Mouse (Mus musculus): ENCODE measurements around the gene 6030468B19Rik. TPM values are rescaled to one million over a fixed set of nuclear protein-coding genes. Genes with fewer than 3 reads are reported as not detected.

6030468B19Rik gene
- polyA plus RNA-seq, 1 experiment from 2014 or later, result 1.2 TPM

GRCm38 (mm10) chr11:117844997-117845396, 47.5 kb downstream of the 6030468B19Rik start:
- H3K9me3 ChIP-seq, result no peaks in the 10 kb centered on the region
- H3K27ac ChIP-seq, result 0 out of 2 replicates have a peak overlapping the region, but pooled peaks have one; percentile 6
- H3K36me3 ChIP-seq, result no peaks in the 10 kb centered on the region
- H3K4me3 ChIP-seq, result no peak overlapping the region
- H3K4me1 ChIP-seq (replicated peaks), result peaks cover 27% of the 10 kb centered on the region
- no peak for DNase-seq (ENCODE audit: low spot score)
- WGBS, result 80% methylated on average over 2 of the region's 2 CpGs
- H3K27me3 ChIP-seq (ENCODE audit: insufficient read depth, poor library complexity, severe bottlenecking), result no peaks in the 10 kb centered on the region

DNA sequence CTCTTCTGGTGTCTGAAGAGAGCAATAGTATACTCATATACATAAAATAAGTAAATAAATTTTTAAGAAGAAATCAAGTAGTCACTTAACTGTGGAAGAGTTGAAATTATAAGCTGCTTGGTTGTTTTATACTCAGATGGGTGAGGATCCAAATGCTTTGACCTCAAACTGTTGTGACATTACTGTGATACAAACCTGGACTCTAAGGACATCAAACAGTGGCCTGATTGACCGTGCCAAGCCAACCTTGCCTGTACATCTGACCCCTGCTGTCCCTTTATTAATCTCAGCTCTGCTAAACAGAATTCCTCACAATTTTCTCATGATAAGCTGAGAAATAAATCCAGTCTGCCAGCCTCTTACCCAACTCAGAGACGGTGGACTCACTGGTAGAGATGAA, 48.2 kb downstream of the 6030468B19Rik start:
- no peaks in the 10 kb centered on the region for H3K9me3 ChIP-seq
- no peak overlapping the region for H3K27ac ChIP-seq
- H3K36me3 ChIP-seq, result no peaks in the 10 kb centered on the region
- H3K4me3 ChIP-seq, result no peak overlapping the region
- H3K27me3 ChIP-seq (ENCODE audit: insufficient read depth, poor library complexity, severe bottlenecking), result no peaks in the 10 kb centered on the region
- H3K4me1 ChIP-seq (replicated peaks), result peaks cover 33% of the 10 kb centered on the region
- DNase-seq (ENCODE audit: low spot score), result no peak
- 88% methylated on average over 2 of the region's 2 CpGs for WGBS

- H3K27ac ChIP-seq, result no peak overlapping the region
- no peak overlapping the region for H3K4me3 ChIP-seq
- H3K36me3 ChIP-seq, result peaks cover 9% of the 10 kb centered on the region
- no peaks in the 10 kb centered on the region for H3K27me3 ChIP-seq (ENCODE audit: insufficient read depth, poor library complexity, severe bottlenecking)
- H3K9me3 ChIP-seq, result no peaks in the 10 kb centered on the region
- 59% methylated on average over 5 of the region's 5 CpGs for WGBS
- H3K4me1 ChIP-seq (replicated peaks), result peaks cover 37% of the 10 kb centered on the region
- DNase-seq (ENCODE audit: low spot score), result no peak
Observed at GRCm38 (mm10) chr11:117846640-117847039, 49.2 kb downstream of the 6030468B19Rik start.

GRCm38 (mm10) chr11:117847593-117848215, 50.2 kb downstream of the 6030468B19Rik start:
- Histone ChIP-seq H3K4me1 (replicated peaks) (peaks cover 37% of the 10 kb centered on the region), H3K27me3 (ENCODE audit: insufficient read depth, poor library complexity, severe bottlenecking) (no peaks in the 10 kb centered on the region), H3K36me3 (peaks cover 19% of the 10 kb centered on the region), H3K4me3 (peak overlapping the region; percentile 86), H3K9me3 (no peaks in the 10 kb centered on the region), H3K27ac (peak overlapping the region; percentile 95)
- DNase-seq (ENCODE audit: low spot score), result no peak
- WGBS, result 86% methylated on average over 7 of the region's 7 CpGs

GRCm38 (mm10) chr11:117848271-117848984, 51.0 kb downstream of the 6030468B19Rik start:
- DNase-seq (ENCODE audit: low spot score), result no peak
- Histone ChIP-seq H3K27me3 (ENCODE audit: insufficient read depth, poor library complexity, severe bottlenecking) (no peaks in the 10 kb centered on the region), H3K4me1 (replicated peaks) (peaks cover 37% of the 10 kb centered on the region), H3K4me3 (peak overlapping the region; percentile 86), H3K36me3 (peaks cover 27% of the 10 kb centered on the region), H3K27ac (peak overlapping the region; percentile 95), H3K9me3 (no peaks in the 10 kb centered on the region)
- WGBS, result 10% methylated on average over 19 of the region's 19 CpGs

- Histone ChIP-seq H3K4me1 (replicated peaks) (peaks cover 37% of the 10 kb centered on the region), H3K9me3 (no peaks in the 10 kb centered on the region), H3K4me3 (peak within 1 kb of the TSS; percentile 86), H3K27ac (peak within 1 kb of the TSS; percentile 95), H3K27me3 (ENCODE audit: insufficient read depth, poor library complexity, severe bottlenecking) (no peaks in the 10 kb centered on the region), H3K36me3 (peaks cover 34% of the 10 kb centered on the region)
- peak; percentile 96 for DNase-seq (ENCODE audit: low spot score)
- WGBS, result under 1% methylated on average over 51 of the region's 51 CpGs
Observed at GRCm38 (mm10) chr11:117848985-117849671, 51.7 kb downstream of the 6030468B19Rik start, which contains the start of gene Birc5. Gene Birc5 (plus strand): TSS chr11:117849251.

GRCm38 (mm10) chr11:117852875-117853274, 55.4 kb downstream of the 6030468B19Rik start:
- no peak for DNase-seq (ENCODE audit: low spot score)
- peaks cover 30% of the 10 kb centered on the region for H3K4me1 ChIP-seq (replicated peaks)
- peaks cover 7% of the 10 kb centered on the region; the same call in 1 of the 2 replicates for H3K9me3 ChIP-seq
- H3K4me3 ChIP-seq, result no peak overlapping the region
- H3K36me3 ChIP-seq, result peaks cover 69% of the 10 kb centered on the region
- no peaks in the 10 kb centered on the region for H3K27me3 ChIP-seq (ENCODE audit: insufficient read depth, poor library complexity, severe bottlenecking)
- H3K27ac ChIP-seq, result no peak overlapping the region
- WGBS, result 92% methylated on average over 3 of the region's 3 CpGs

- peaks cover 74% of the 10 kb centered on the region for H3K36me3 ChIP-seq
- WGBS, result 91% methylated on average over 9 of the region's 9 CpGs
Observed at GRCm38 (mm10) chr11:117854241-117854640, 56.8 kb downstream of the 6030468B19Rik start.

GRCm38 (mm10) chr11:117855360-117855759, 57.9 kb downstream of the 6030468B19Rik start:
- no peak for DNase-seq (ENCODE audit: low spot score)
- Histone ChIP-seq H3K9me3 (peaks cover 7% of the 10 kb centered on the region; the same call in 1 of the 2 replicates), H3K27ac (no peak overlapping the region), H3K4me3 (no peak overlapping the region), H3K27me3 (ENCODE audit: insufficient read depth, poor library complexity, severe bottlenecking) (peaks cover 20% of the 10 kb centered on the region), H3K4me1 (replicated peaks) (peaks cover 26% of the 10 kb centered on the region), H3K36me3 (peaks cover 74% of the 10 kb centered on the region)
- 93% methylated on average over 5 of the region's 5 CpGs for WGBS

More at GRCm38 (mm10) chr11:117854241-117854640, 56.8 kb downstream of the 6030468B19Rik start:
- DNase-seq (ENCODE audit: low spot score), result no peak
- Histone ChIP-seq H3K27ac (no peak overlapping the region), H3K9me3 (peaks cover 7% of the 10 kb centered on the region; the same call in 1 of the 2 replicates), H3K27me3 (ENCODE audit: insufficient read depth, poor library complexity, severe bottlenecking) (peaks cover 9% of the 10 kb centered on the region), H3K4me1 (replicated peaks) (peaks cover 26% of the 10 kb centered on the region), H3K4me3 (no peak overlapping the region)

GRCm38 (mm10) chr11:117855975-117856374, 58.5 kb downstream of the 6030468B19Rik start:
- Histone ChIP-seq H3K36me3 (peaks cover 72% of the 10 kb centered on the region), H3K4me3 (no peak overlapping the region)
- WGBS, result 82% methylated on average over 1 of the region's 1 CpGs

More at GRCm38 (mm10) chr11:117855975-117856374, 58.5 kb downstream of the 6030468B19Rik start:
- Histone ChIP-seq H3K27ac (no peak overlapping the region), H3K9me3 (peaks cover 7% of the 10 kb centered on the region; the same call in 1 of the 2 replicates), H3K4me1 (replicated peaks) (peaks cover 27% of the 10 kb centered on the region), H3K27me3 (ENCODE audit: insufficient read depth, poor library complexity, severe bottlenecking) (peaks cover 26% of the 10 kb centered on the region)
- no peak for DNase-seq (ENCODE audit: low spot score)

Measured in hindbrain, embryonic 10.5 days (tissue).